Mouse (Mus musculus): ENCODE results near the gene 9130409I23Rik. TPM values are rescaled to one million over a fixed set of nuclear protein-coding genes. Genes with fewer than 3 reads are reported as not detected.

9130409I23Rik gene
- polyA plus RNA-seq, 1 experiment from 2014 or later: not detected

DNA sequence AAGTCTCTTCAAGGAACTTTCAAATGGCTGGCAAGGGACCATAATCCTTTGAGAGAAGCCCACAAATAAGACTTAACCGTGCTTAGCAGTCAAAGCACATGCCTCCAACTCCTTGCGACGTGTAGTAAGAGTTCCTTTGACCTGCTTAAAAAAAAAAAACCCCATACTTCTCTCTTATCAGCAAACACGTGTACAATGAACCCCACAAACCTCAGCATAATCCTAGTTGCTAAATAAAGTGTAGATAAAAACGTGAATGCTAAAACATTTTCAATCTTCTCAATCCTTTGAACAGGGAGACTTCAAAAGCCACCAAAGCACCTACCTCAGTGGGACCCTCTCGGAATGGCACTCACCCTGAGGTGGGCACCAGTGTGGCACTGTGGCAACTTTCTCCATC is 37.6 kb upstream of the 9130409I23Rik start:
- no peak overlapping the region for H3K27ac ChIP-seq
- DNase-seq (no peak), ATAC-seq (ENCODE audit: low read depth) (no peak)
- H3K9ac ChIP-seq: no peak overlapping the region
- no peaks in the 10 kb centered on the region for H3K36me3 ChIP-seq
- peaks cover 31% of the 10 kb centered on the region for H3K4me1 ChIP-seq (replicated peaks)
- peaks cover 44% of the 10 kb centered on the region for H3K27me3 ChIP-seq
- no peaks in the 10 kb centered on the region for H3K9me3 ChIP-seq (replicated peaks)
- no peak overlapping the region for H3K4me3 ChIP-seq (replicated peaks)
- WGBS (ENCODE audit: insufficient replicate concordance): 34% methylated on average over 6 of the region's 6 CpGs
- no peak overlapping the region for H3K4me2 ChIP-seq

DNA sequence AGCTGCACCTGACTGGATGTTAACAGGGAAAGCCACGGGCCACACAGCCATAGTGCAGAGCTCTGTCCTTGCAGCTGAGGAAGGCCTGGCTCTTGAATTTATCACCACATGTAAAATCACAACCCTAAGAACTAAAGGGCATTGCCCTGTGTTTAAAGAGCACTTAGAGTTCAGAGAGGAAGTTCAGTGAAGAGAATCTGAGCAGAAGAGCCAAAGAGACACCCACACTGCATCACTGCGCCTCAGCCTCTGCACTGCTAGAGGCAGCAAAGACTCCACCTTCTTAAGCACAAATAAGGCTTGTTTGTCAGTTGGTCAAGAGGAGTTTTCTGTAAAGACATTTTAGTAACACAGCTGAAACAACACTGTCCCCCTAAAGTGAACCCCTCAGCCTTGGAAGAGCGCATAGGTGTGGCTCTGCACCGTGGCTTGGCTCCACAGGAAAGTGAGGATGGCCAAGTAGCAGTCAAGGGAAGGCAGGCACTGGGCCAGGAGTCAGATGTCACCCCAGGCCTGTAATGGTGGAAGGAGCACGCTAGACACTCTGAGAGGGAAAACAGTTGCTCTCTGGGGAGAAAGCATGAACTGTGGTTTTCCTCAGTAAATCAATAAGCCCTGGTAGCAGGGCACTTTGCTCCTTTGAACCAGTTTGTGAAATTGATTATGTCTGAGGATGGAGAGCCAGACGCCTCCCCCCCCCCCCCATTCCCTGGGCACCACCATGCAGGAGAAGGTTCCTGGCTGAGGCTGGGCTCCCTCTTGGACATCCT is 36.1 kb upstream of the 9130409I23Rik start:
- Histone ChIP-seq H3K9ac (no peak overlapping the region), H3K36me3 (no peaks in the 10 kb centered on the region), H3K4me2 (no peak overlapping the region), H3K4me3 (replicated peaks) (no peak overlapping the region), H3K9me3 (replicated peaks) (no peaks in the 10 kb centered on the region), H3K27ac (no peak overlapping the region), H3K4me1 (replicated peaks) (peaks cover 28% of the 10 kb centered on the region), H3K27me3 (peaks cover 52% of the 10 kb centered on the region)
- 69% methylated on average over 6 of the region's 6 CpGs for whole genome bisulfite sequencing (ENCODE audit: insufficient replicate concordance)
- ATAC-seq (ENCODE audit: low read depth) (no peak), DNase-seq (no peak)

- H3K4me1 ChIP-seq (replicated peaks): peaks cover 28% of the 10 kb centered on the region
- no peaks in the 10 kb centered on the region for H3K9me3 ChIP-seq (replicated peaks)
- no peak overlapping the region for H3K27ac ChIP-seq
- no peaks in the 10 kb centered on the region for H3K36me3 ChIP-seq
- peaks cover 52% of the 10 kb centered on the region for H3K27me3 ChIP-seq
- no peak overlapping the region for H3K4me3 ChIP-seq (replicated peaks)
- no peak overlapping the region for H3K9ac ChIP-seq
- no peak overlapping the region for H3K4me2 ChIP-seq
- ATAC-seq (ENCODE audit: low read depth): no peak
- no peak for DNase-seq
Measured at GRCm38 (mm10) chr1:181015558-181015957, 35.5 kb upstream of the 9130409I23Rik start.

DNA sequence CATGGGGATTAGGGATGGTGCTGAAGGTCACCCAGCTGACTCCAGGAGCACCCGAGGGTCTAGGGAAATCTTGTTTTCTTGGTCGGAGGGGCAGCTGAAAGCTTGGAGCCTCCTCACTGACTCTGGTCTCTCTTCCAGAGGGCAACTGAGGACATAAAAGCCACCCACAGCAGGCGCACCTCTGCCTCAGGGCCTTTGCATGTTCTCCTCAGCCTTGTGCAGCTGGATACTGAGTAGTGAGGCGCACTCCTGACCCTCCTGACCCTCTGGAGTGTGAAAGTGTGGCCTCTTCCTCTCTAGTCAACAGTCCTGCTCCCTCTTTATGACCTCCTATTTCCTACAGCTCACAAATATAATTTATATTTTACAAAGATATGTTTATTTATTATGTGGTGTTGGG is 35.0 kb upstream of the 9130409I23Rik start:
- H3K9me3 ChIP-seq (replicated peaks): no peaks in the 10 kb centered on the region
- H3K4me1 ChIP-seq (replicated peaks): peaks cover 33% of the 10 kb centered on the region
- no peaks in the 10 kb centered on the region for H3K36me3 ChIP-seq
- H3K27me3 ChIP-seq: peaks cover 52% of the 10 kb centered on the region
- 59% methylated on average over 4 of the region's 4 CpGs for WGBS (ENCODE audit: insufficient replicate concordance)
- no peak overlapping the region for H3K27ac ChIP-seq
- no peak for DNase-seq
- no peak overlapping the region for H3K4me3 ChIP-seq (replicated peaks)
- ATAC-seq (ENCODE audit: low read depth): no peak
- no peak overlapping the region; the same call in 1 of the 2 replicates for H3K9ac ChIP-seq
- H3K4me2 ChIP-seq: no peak overlapping the region

- Histone ChIP-seq H3K36me3 (no peaks in the 10 kb centered on the region), H3K4me3 (replicated peaks) (peak overlapping the region; percentile 53), H3K9ac (peak overlapping the region; percentile 43), H3K4me2 (peak overlapping the region; percentile 74), H3K27me3 (peaks cover 52% of the 10 kb centered on the region), H3K27ac (peak overlapping the region; percentile 19; the same call in 1 of the 2 replicates), H3K4me1 (replicated peaks) (peaks cover 38% of the 10 kb centered on the region), H3K9me3 (replicated peaks) (no peaks in the 10 kb centered on the region)
- ATAC-seq (ENCODE audit: low read depth) (no peak), DNase-seq (no peak)
- 4% methylated on average over 21 of the region's 21 CpGs for WGBS (ENCODE audit: insufficient replicate concordance)
Measured at GRCm38 (mm10) chr1:181016532-181017131, 34.4 kb upstream of the 9130409I23Rik start.

DNA sequence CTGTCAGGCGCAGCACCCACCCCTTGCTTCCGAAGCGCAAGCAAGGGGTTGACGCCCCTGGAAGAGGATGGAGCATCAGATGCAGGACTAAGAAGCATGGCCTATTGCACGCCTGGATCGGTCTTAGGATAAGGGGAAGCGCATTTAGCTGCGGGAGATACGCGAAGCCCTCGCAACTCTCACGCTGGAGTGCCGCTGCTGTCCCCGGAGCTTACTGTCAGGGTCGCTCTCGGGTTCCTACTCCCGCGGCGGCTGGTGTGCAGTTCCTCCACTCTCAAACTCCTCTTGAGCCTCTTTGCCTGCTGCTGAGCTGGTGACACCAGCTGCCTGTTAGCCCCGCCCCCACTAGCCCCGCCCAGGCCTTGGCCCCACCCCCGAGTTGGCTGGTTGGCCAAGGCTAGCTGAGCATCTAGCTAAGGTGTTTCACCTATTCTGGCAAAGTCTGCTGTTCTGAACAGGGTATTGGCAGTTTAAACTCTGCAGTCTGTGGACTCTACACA is 33.8 kb upstream of the 9130409I23Rik start:
- WGBS (ENCODE audit: insufficient replicate concordance): 1% methylated on average over 22 of the region's 22 CpGs
- Histone ChIP-seq H3K27ac (peak overlapping the region; percentile 19), H3K4me1 (replicated peaks) (peaks cover 38% of the 10 kb centered on the region), H3K36me3 (no peaks in the 10 kb centered on the region), H3K4me3 (replicated peaks) (peak overlapping the region; percentile 53), H3K9me3 (replicated peaks) (no peaks in the 10 kb centered on the region), H3K4me2 (peak overlapping the region; percentile 74), H3K27me3 (peaks cover 48% of the 10 kb centered on the region), H3K9ac (peak overlapping the region; percentile 43)
- ATAC-seq (ENCODE audit: low read depth) (peak; percentile 70), DNase-seq (peak; percentile 58)

DNA sequence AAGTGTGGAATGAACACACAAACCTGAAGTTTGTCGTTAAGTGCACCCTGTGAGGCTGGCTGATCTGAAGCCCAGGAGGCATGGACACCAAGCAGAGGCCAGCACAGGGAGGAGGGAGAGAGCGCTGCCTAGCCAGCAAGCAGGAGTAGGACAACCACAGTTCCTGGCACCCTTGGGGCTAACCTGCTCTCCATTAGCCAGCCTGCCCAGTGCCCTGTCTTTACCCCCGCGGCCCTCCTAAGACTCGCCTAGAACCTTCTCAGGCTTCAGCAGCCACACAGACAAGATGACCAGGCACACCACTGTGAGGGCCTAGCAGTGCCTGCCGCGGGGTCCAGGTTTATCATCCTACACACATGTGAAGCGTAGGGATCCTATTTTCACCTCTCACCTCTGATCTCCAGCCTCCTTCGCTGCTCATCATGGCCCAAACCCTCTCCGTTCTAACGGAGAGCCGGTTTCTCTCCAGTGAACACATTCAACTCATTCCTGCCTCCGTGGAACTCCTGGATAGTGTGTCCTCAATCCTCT is 33.1 kb upstream of the 9130409I23Rik start:
- Histone ChIP-seq H3K4me1 (replicated peaks) (peaks cover 38% of the 10 kb centered on the region), H3K36me3 (no peaks in the 10 kb centered on the region), H3K9ac (no peak overlapping the region), H3K27ac (no peak overlapping the region), H3K4me2 (no peak overlapping the region), H3K27me3 (peaks cover 48% of the 10 kb centered on the region), H3K9me3 (replicated peaks) (no peaks in the 10 kb centered on the region), H3K4me3 (replicated peaks) (no peak overlapping the region)
- DNase-seq (no peak), ATAC-seq (ENCODE audit: low read depth) (no peak)
- WGBS (ENCODE audit: insufficient replicate concordance): 69% methylated on average over 13 of the region's 13 CpGs

DNA sequence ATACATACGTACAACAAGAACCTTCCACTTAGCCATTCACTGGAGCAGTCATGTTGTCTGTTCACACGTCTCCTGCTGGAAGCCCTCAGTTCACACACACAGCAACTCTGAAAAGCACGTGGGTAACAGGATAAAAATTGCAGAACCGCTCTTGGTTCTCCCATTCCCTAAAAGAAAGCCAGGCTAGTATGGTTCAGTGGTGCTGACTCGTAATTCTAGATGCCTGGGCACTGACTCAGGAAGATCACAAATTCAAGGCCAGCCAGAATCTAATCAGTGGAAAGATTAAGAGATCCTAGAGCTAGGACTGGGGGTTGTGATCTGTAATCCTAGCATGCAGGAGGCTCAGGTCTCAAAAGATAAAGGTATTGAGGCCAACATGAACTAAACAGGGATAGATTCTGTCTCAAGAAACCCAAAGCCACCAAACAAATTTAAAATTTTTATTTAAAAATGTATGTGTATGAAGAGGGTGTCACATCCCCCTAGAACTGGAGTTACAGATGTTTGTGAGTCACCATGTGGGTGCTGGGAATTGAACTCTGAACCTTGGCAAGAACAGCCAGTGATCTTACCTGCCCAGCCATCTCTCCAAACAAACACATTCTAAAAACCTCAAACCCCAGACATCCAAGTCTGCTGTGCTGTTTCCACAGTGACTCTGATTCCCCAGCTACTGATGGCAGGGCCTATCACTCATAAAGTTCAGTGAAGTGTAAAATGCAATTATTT is 30.1 kb upstream of the 9130409I23Rik start, which contains the start of gene Ephx1:
Gene Ephx1 (minus strand): TSS at position 149 of the 732 bp plus-strand sequence.
- H3K4me3 ChIP-seq (replicated peaks): no peak within 1 kb of the TSS
- DNase-seq (no peak), ATAC-seq (ENCODE audit: low read depth) (peak; percentile 35)
- no peaks in the 10 kb centered on the region for H3K36me3 ChIP-seq
- 40% methylated on average over 5 of the region's 5 CpGs for WGBS (ENCODE audit: insufficient replicate concordance)
- no peaks in the 10 kb centered on the region for H3K9me3 ChIP-seq (replicated peaks)
- no peak within 1 kb of the TSS for H3K27ac ChIP-seq
- H3K4me2 ChIP-seq: no peak within 1 kb of the TSS
- H3K9ac ChIP-seq: no peak within 1 kb of the TSS
- H3K4me1 ChIP-seq (replicated peaks): peaks cover 32% of the 10 kb centered on the region
- H3K27me3 ChIP-seq: peaks cover 37% of the 10 kb centered on the region

DNA sequence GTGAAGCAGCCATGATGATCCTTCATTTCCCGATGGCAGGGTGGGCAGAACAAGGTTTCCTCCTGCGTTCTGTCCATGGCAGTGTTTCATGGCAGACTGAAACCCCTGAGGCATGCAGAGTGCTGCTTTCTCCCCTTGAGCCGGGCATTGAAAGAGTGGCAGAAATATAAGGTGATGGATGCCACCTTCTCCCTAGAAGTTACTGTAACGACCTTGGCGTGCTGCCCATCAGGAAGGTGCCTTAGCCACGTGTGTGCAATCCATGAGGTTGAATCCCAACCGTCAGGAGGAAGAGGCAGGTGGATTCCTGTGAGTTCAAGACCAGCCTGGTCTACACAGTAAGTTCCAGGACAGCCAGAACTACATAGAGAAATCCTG is 29.6 kb upstream of the 9130409I23Rik start:
- peaks cover 34% of the 10 kb centered on the region for H3K27me3 ChIP-seq
- no peak overlapping the region for H3K4me2 ChIP-seq

DNA sequence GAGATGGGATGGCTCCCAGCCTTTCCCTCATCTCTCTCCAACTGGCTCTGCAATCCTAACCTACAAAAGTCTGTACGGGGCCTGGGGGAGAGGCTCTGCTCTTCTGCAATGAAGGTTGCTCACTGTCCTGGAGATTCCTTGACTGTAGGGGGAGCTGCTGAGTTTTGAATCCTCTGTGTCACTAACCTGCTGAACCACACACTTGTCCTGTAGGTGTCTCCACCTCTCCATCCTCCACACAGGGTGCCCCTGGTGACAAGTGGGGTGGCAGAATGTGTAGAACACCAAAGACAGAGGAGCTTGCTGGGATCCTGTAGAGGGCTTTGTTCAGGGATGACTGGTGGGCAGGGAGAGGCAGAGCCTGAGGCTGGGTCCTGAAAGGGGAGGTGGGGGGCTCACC is 28.8 kb upstream of the 9130409I23Rik start:
- H3K9me3 ChIP-seq (replicated peaks): no peaks in the 10 kb centered on the region
- no peak overlapping the region for H3K4me3 ChIP-seq (replicated peaks)
- no peak overlapping the region for H3K27ac ChIP-seq
- H3K4me2 ChIP-seq: no peak overlapping the region
- H3K27me3 ChIP-seq: peaks cover 26% of the 10 kb centered on the region
- peak; percentile 71 for ATAC-seq (ENCODE audit: low read depth)
- H3K4me1 ChIP-seq (replicated peaks): peaks cover 20% of the 10 kb centered on the region
- no peak overlapping the region for H3K9ac ChIP-seq
- WGBS (ENCODE audit: insufficient replicate concordance): 18% methylated on average over 1 of the region's 1 CpGs
- no peaks in the 10 kb centered on the region for H3K36me3 ChIP-seq
- peak; percentile 63 for DNase-seq

More for the DNA sequence above, 29.6 kb upstream of the 9130409I23Rik start:
- Histone ChIP-seq H3K4me3 (replicated peaks) (no peak overlapping the region), H3K4me1 (replicated peaks) (peaks cover 28% of the 10 kb centered on the region), H3K27ac (no peak overlapping the region), H3K9ac (no peak overlapping the region), H3K9me3 (replicated peaks) (no peaks in the 10 kb centered on the region), H3K36me3 (no peaks in the 10 kb centered on the region)
- 53% methylated on average over 7 of the region's 7 CpGs for WGBS (ENCODE audit: insufficient replicate concordance)
- DNase-seq: no peak
- no peak for ATAC-seq (ENCODE audit: low read depth)

Measured in liver, embryonic 13.5 days (tissue).